Mouse (Mus musculus) layer of hippocampus, postnatal 10 days (tissue): Measurements from ENCODE around the gene Sdhaf4. TPM values are rescaled to one million over a fixed set of nuclear protein-coding genes. Genes with fewer than 3 reads are reported as not detected.

Source experiments
- DNase-seq, 2 experiments: peaks; one replicate each; pipeline ENCODE4 v3.0.0; 2021; ENCODE audit warnings: low spot score in 2 of 2
- total RNA-seq, 2 experiments: library from RNA; stranded (reverse); gene quantifications; 2 replicates each; pipeline ENCODE4 v1.2.3; 2021

The Sdhaf4 gene
- total RNA-seq, 2 experiments from 2014 or later, result 47.7 to 51.1 TPM

GRCm38 (mm10) chr1:23958101-23958500 lies 47.4 kb downstream of the Sdhaf4 start:
- no peak for DNase-seq

GRCm38 (mm10) chr1:23955539-23955938 lies 49.9 kb downstream of the Sdhaf4 start:
- DNase-seq, result no peak

- DNase-seq, result no peak
Measured at GRCm38 (mm10) chr1:23953921-23954320, 51.5 kb downstream of the Sdhaf4 start.

- DNase-seq, result no peak
Measured at GRCm38 (mm10) chr1:23948778-23949699, 56.4 kb downstream of the Sdhaf4 start.

GRCm38 (mm10) chr1:23948290-23948689 lies 57.2 kb downstream of the Sdhaf4 start:
- no peak for DNase-seq

Other genes with a start within 250 kb of the Sdhaf4 start
- 10 to 100 TPM; 19.9 to 22.8 TPM for gene B3gat2, start 243.9 kb downstream of the Sdhaf4 start, total RNA-seq
- 100 to 1,000 TPM; 192 to 197 TPM for gene Smap1, start 83.3 kb downstream of the Sdhaf4 start, total RNA-seq
- 10 to 100 TPM; 30.9 to 35.6 TPM for gene Fam135a, start 94.7 kb upstream of the Sdhaf4 start, total RNA-seq
- gene Col9a1, start 172.0 kb upstream of the Sdhaf4 start, total RNA-seq, result 1 to 10 TPM; 2.6 to 2.9 TPM